Mouse (Mus musculus): ENCODE measurements around the gene Kif4.

GRCm38 (mm10) chrX:100740785-100741184, 115.2 kb downstream of the Kif4 start:
- TF ChIP-seq POLR2A (IDR thresholded peaks at IDR 0.05; ENCODE audit: low read depth, low read length) (no peak), RCOR1 (conservative IDR thresholded peaks at IDR 0.05; ENCODE audit: low read depth, low read length) (no peak), HCFC1 (IDR thresholded peaks at IDR 0.05; ENCODE audit: low read depth, low read length) (no peak), GABPA (IDR thresholded peaks at IDR 0.05; ENCODE audit: insufficient replicate concordance, low read depth, low read length) (no peak), ZC3H11A (IDR thresholded peaks at IDR 0.05; ENCODE audit: low read depth, low read length) (no peak), BHLHE40 (IDR thresholded peaks at IDR 0.05; ENCODE audit: low read depth, low read length) (no peak), CTCF (conservative IDR thresholded peaks at IDR 0.05 in 1 of 2, IDR thresholded peaks at IDR 0.05 in 1 of 2; ENCODE audit: low read depth in 2 of 2, low read length in 2 of 2) (no peak), NELFE (IDR thresholded peaks at IDR 0.05; ENCODE audit: low read depth, low read length) (no peak), MAX (IDR thresholded peaks at IDR 0.05; ENCODE audit: low read length) (no peak), USF2 (conservative IDR thresholded peaks at IDR 0.05; ENCODE audit: low read depth, low read length) (no peak), NRF1 (IDR thresholded peaks at IDR 0.05; ENCODE audit: low read depth, low read length) (no peak), MAZ (IDR thresholded peaks at IDR 0.05; ENCODE audit: low read depth, low read length) (no peak), KAT2A (IDR thresholded peaks at IDR 0.05; ENCODE audit: insufficient replicate concordance, low read length) (no peak)

Data from CH12.LX (cell line).